Mouse (Mus musculus): ENCODE data around the gene Apol9b.

Apol9b gene

GRCm38 (mm10) chr15:77784039-77784824 is 55.4 kb downstream of the Apol9b start:
- peak; percentile 26 for DNase-seq

GRCm38 (mm10) chr15:77785807-77786206 is 57.0 kb downstream of the Apol9b start:
- no peak for DNase-seq

Data from embryo, embryonic 11 days (tissue).